Mouse (Mus musculus) Patski (cell line): ENCODE results near the gene Ubqln1. TPM values are rescaled to one million over a fixed set of nuclear protein-coding genes. Genes with fewer than 3 reads are reported as not detected.
A peak's percentile ranks its signal among the peaks of the same experiment; 100 is the strongest.

ENCODE experiments used
- ATAC-seq: fragments of 100-300 bp; one replicate; pipeline ENCODE4 v1.8.0; 2021
- CTCF ChIA-PET: fragments of 350-600 bp; sonication (Branson Sonifier 250); formaldehyde crosslinking; loops from one replicate; lab custom pipeline; 2022; ENCODE audit warnings: inconsistent platforms; lab: Charles Lee
- POLR2A ChIA-PET: fragments of 350-600 bp; sonication (Branson Sonifier 250); formaldehyde crosslinking; loops from one replicate; lab custom pipeline; 2022; ENCODE audit warnings: antibody characterized with exemption, inconsistent platforms; lab: Charles Lee
- DNase-seq: peaks from one replicate; pipeline ENCODE4 v3.0.0-alpha.2; 2011; ENCODE audit warnings: low read depth, low spot score
- H3K27me3 ChIP-seq: fragments of 371-371 bp; one replicate; pipeline ENCODE4 v1.5.1; 2021
- CTCF ChIP-seq: fragments of 100-300 bp; IDR thresholded peaks from one replicate; pipeline ENCODE4 v1.5.1; 2021
- in situ Hi-C: fragments of 300-500 bp; cut with MboI; formaldehyde crosslinking; loops from 3 replicates; pipeline ENCODE4 v1.11.1; 2018; ENCODE audit warnings: low pct_unique_long_range_greater_than_20kb, mixed read lengths
- polyA plus RNA-seq: library from polyadenylated mRNA; unstranded; gene quantifications from one replicate; pipeline ENCODE4 v1.2.3, GENCODE M21; 2021

The Ubqln1 gene
- 132 TPM for polyA plus RNA-seq

DNA sequence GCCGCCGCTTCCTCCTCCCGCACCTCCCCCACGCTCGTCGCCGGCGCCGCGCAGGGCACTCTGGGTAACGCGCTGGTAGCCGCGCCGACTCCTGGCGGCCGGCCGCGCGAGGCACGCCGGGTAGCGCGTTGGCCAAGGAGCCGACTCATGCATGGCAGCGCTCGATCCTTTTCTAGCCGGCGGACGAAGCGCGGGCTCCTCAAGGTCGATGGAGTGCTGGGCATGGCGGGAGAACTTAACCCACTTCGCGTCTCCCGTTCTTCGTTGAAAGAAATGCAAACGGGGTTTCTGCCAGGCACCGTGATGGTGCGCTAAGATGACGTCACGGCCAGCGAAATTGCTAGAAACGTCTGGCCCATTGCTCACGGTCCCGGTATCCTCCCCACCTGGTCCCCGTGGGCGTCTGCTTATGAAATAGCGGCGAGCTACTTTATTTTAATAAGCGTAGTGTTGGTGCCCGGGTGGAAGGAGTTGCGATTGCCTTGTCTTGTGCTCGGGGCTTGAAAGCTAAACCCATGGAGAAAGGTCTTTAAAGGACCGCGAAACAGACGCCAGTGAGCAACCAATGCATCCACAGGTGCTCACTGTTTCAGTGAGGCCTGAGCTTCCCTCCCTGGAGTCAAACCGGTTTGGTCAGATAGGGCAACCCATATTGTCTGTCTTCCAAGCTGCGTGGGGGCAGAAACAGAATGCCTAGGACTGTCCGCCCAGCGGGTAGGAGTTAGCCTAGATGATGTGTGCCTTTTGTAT lies at the start of gene Ubqln1:
Ubqln1 (minus strand) TSS at position 62 of the 750 bp plus-strand sequence.
- CTCF ChIA-PET, result interaction anchor here (1.4 kb wide), 1 partner anchor 16 kb away, joined by 4 read pairs; no protein-coding TSS in a partner anchor
- POLR2A ChIA-PET, result no interaction called here
- in situ Hi-C loops, result no loop called here

DNA sequence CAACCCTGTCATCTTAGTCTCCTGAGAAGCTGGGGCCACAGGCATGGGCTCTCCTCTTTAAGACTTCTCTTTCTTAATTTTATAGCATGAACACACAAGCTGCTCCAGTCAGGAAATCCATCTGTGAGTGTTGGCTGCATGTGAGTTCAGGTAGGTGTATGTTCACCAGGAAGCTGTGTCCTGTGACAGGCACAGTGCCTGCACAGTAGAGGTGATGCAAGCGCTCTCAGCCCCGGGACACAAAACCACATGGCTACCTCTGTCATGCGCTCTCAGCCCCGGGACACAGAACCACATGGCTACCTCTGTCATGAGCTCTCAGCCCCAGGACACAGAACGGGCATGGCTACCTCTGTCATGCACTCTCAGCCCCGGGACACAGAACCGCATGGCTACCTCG lies 48.1 kb upstream of the Ubqln1 start:
- ChIA-PET POLR2A (no interaction called here), CTCF (interaction anchor here (0.9 kb wide), 1 partner anchor 10 kb away, joined by 3 read pairs; no protein-coding TSS in a partner anchor)
- ATAC-seq, result no peak
- no peak for TF ChIP-seq CTCF
- H3K27me3 ChIP-seq, result no peaks in the 10 kb centered on the region
- DNase-seq, result no peak
- in situ Hi-C loops, result no loop called here

More for the DNA sequence above, at the start of gene Ubqln1:
- no peak for TF ChIP-seq CTCF
- ATAC-seq, result peak; percentile 81
- H3K27me3 ChIP-seq, result no peaks in the 10 kb centered on the region
- DNase-seq, result peak; percentile 28

DNA sequence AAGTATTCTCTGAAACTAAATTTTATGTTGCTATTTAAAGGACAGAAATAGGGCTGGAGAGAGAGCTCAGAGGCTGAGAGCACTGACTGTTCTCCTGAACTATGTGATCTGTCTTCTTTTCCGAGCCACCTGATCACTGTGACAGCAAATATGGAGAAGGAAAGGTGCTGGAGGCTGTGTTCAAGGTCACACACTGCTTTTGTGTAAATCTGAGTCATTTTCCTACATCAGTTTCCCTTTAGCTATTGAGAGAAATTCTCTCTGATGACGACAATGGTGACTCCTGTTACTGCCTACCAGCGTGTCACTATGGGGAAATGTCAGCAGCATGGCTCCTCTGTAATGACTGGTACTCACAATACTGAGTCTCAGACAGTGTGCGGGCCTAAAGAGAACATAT lies 46.2 kb upstream of the Ubqln1 start:
- ChIA-PET POLR2A (no interaction called here), CTCF (no interaction called here)
- H3K27me3 ChIP-seq, result no peaks in the 10 kb centered on the region
- DNase-seq (no peak), ATAC-seq (no peak)
- TF ChIP-seq CTCF, result no peak
- in situ Hi-C loops, result no loop called here

DNA sequence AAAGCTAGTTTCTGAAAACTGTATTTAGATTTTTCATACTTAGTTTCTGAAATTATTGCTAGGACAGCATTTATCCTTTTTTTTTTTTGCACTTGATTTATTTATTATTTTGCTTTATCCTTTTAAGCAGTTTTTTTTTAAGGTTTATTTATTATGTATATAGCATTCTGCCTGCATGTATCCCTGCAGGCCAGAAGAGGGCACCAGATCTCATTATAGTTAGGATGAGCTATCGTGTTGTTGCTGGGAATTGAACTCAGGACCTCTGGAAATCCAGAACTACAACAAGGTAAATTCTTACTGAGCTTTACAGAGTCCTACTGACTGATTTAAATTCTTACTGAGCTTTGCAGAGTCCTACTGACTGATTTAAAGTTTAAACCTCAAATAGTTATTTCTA lies 37.8 kb upstream of the Ubqln1 start:
- DNase-seq, result no peak
- ATAC-seq, result no peak
- peak; percentile 40 for TF ChIP-seq CTCF
- H3K27me3 ChIP-seq, result no peaks in the 10 kb centered on the region
- in situ Hi-C loops, result no loop called here
- POLR2A ChIA-PET, result no interaction called here
- CTCF ChIA-PET, result interaction anchor here (0.6 to 2.3 kb wide), 5 partner anchors 9 to 25 kb away, joined by 3 to 6 read pairs (median 4); no protein-coding TSS in a partner anchor

DNA sequence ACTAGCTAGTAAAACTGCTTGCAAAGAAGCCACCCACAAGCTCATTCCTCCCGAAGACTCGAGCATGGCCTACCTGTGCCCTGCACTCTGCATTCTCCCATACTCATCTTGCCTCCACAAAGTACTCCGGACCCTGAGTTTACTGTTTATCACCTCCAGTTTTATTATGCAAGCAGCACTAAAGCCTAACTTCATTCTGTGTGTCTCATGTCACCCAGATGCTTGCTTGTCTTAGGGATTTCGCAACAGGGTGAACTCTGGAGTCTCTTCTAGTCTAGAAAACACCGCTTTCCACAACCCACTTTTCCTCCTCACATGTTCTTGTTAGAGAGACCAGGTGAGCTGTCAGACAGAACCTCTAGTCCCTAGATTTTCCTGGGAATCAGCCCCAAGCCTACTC lies 33.5 kb upstream of the Ubqln1 start:
- no peak for TF ChIP-seq CTCF
- DNase-seq (no peak), ATAC-seq (no peak)
- H3K27me3 ChIP-seq, result no peaks in the 10 kb centered on the region
- in situ Hi-C loops, result no loop called here
- ChIA-PET CTCF (interaction anchor here (1.1 kb wide), 1 partner anchor 100 kb away, joined by 3 read pairs; no protein-coding TSS in a partner anchor), POLR2A (no interaction called here)

DNA sequence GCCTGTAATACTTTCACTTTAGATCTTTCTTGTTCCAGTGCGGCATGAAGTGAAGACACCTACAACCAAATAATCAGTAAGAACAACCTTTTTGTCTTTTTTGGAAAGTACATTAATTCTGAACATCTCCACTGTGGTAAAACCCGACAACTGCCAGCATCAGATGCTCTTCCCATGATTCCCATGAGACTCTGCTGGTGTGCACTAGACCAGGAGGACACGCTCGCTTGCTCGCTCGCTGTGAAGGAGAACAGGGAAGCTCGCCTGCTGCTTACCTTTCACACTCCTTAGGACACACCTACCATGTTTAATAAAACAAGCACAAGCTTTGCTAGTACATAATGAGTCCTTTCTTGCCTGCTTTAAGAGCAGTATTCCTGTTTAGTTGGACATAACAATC lies 21.1 kb upstream of the Ubqln1 start:
- H3K27me3 ChIP-seq, result no peaks in the 10 kb centered on the region
- no peak for ATAC-seq

DNA sequence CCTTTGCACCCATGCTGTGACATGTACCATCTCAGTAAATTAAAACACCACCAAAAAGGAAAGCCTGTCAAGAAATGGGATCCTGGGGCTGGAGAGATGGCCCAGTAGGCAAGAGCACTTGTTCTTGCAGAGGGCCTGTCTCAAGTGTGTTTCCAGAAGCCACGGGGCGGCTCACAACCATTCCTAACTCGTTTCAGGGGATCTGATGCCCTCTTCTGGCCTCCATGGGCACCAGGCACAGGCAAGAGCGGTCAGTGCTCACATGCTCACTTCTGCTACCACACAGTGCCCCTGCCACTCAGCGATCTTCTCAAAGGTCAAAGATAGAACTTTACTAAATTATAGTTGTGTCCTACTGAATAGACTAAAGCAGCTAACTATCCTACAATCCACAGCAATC lies 17.2 kb upstream of the Ubqln1 start:
- in situ Hi-C loops, result no loop called here
- H3K27me3 ChIP-seq, result no peaks in the 10 kb centered on the region
- ATAC-seq, result peak; percentile 57
- ChIA-PET CTCF (interaction anchor here (0.7 to 1.2 kb wide), 2 partner anchors 17 to 50 kb away, joined by 3 to 4 read pairs; partner anchors contain the start of gene Ubqln1), POLR2A (interaction anchor here (0.6 kb wide), 1 partner anchor 105 kb away, joined by 3 read pairs; no protein-coding TSS in a partner anchor)
- DNase-seq, result no peak
- TF ChIP-seq CTCF, result peak; percentile 63

More for the DNA sequence above, 21.1 kb upstream of the Ubqln1 start:
- POLR2A ChIA-PET, result no interaction called here
- DNase-seq, result no peak
- CTCF ChIA-PET, result interaction anchor here (1.3 kb wide), 1 partner anchor 77 kb away, joined by 4 read pairs; no protein-coding TSS in a partner anchor
- TF ChIP-seq CTCF, result no peak
- in situ Hi-C loops, result loop anchor here (5.0 kb wide), 1 partner anchor 49 kb away; no protein-coding TSS in a partner anchor

DNA sequence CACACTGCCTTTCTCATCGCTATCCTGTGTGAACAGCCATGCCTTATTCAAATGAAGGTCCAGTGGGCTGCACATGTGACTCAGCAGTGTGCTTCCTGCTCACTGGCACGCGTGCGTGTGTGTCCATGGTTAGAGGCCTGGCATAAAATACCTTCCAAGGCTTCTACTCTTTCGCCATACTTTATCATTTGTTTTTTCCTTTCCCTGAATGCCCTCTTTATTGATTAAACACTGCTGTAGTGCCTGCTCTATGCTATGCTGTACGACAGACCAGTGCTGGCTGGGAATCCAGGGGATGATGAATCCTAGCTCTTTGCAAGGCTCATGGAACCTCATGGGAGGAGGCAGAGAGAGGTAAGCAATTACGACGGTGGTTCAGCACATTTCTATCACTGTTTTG lies 16.6 kb upstream of the Ubqln1 start:
- in situ Hi-C loops, result no loop called here
- ATAC-seq (no peak), DNase-seq (no peak)
- ChIA-PET POLR2A (interaction anchor here (0.6 kb wide), 1 partner anchor 105 kb away, joined by 3 read pairs; no protein-coding TSS in a partner anchor), CTCF (interaction anchor here (0.7 to 1.2 kb wide), 2 partner anchors 16 to 49 kb away, joined by 3 to 4 read pairs; partner anchors contain the start of gene Ubqln1)
- no peak for TF ChIP-seq CTCF
- no peaks in the 10 kb centered on the region for H3K27me3 ChIP-seq

DNA sequence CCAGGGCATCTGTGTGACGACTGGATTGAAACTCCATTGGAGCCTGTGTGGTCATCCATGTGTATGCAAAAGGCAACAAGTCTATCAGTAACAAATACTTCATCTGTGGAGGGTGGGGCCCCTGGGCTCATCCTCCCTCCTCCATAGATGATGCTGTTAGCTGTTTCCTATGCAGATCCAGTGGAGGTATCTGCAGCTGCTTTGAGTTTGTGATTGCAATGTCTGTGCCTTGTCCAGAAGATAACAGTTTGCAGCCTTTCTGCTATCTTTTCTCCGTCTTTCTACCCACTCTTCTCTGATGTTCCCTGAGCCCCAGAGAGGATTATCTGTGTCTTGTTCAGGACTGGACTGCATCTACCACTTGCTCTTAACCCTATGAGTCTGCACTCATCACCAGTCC lies 13.2 kb upstream of the Ubqln1 start:
- CTCF ChIA-PET, result interaction anchor here (1.0 kb wide), 1 partner anchor 25 kb away, joined by 4 read pairs; no protein-coding TSS in a partner anchor
- no peaks in the 10 kb centered on the region for H3K27me3 ChIP-seq
- in situ Hi-C loops, result no loop called here
- TF ChIP-seq CTCF, result no peak
- no peak for DNase-seq
- POLR2A ChIA-PET, result no interaction called here
- no peak for ATAC-seq

DNA sequence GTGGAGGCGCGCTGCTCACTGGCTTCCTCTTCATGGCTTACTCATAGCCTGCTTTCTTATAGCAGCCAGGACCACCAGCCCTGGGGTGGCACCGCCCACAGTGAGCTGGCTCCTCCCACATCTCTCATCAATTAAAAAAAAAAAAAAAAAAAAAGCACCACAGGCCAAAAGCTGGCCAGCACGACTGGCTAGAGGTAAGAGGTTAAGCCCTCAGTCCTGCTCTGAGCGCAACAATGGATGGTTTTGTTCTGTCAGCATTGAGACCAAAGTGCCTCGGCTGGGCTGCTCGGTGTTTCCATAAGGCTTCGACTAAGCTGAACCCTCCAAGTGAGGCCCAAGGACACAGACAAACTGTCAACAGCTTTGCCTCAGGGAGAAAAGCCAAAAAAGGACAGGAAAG lies 10.2 kb upstream of the Ubqln1 start:
- ChIA-PET CTCF (no interaction called here), POLR2A (interaction anchor here (0.6 kb wide), 1 partner anchor 31 kb away, joined by 5 read pairs; no protein-coding TSS in a partner anchor)
- in situ Hi-C loops, result no loop called here
- no peaks in the 10 kb centered on the region for H3K27me3 ChIP-seq
- TF ChIP-seq CTCF, result no peak
- DNase-seq (no peak), ATAC-seq (no peak)

DNA sequence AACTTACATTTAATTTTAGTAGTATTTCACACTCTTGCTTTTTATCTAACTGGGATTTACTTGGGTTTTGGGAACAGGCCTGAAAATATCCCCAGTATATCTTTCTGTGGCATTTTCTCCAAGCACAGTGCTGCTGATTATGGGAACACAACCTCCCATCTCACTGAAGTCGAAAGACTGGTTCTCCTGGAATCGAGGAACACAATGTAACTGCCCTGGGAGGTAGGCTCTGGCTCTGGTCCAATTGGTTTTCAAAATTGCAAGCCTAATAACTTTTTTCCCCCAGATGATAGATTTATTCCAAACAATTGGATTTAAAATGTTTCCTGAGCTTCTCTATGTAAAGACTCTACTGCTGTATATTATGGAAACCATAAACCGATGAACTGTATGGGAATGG lies 4.8 kb upstream of the Ubqln1 start:
- ChIA-PET POLR2A (no interaction called here), CTCF (no interaction called here)
- DNase-seq (no peak), ATAC-seq (no peak)
- no peaks in the 10 kb centered on the region for H3K27me3 ChIP-seq
- no peak for TF ChIP-seq CTCF
- in situ Hi-C loops, result no loop called here
